Mouse (Mus musculus): ENCODE data around the gene Arsb. TPM values are rescaled to one million over a fixed set of nuclear protein-coding genes. Genes with fewer than 3 reads are reported as not detected.

Arsb gene
- polyA plus RNA-seq, 1 experiment from 2014 or later = 5.4 TPM

DNA sequence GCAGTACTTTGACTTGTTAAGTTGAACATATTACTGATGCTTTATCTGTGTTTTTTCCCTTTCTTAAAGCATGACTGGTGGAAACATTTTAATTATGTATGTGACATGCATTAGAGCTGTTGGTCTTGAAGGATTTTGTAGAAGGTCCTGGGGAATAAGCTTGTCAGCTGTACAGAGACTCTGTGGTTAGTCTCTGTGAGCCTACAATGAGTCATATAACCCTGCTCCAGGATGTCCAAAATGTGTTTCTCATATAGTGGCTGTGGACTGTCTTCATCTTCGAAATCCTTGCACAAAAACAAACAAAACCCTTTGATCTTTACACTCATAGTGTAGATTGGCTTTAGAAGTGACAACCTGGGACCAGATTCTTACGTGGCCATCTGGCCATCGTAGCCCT lies 110.7 kb downstream of the Arsb start:
- no peak overlapping the region for H3K27ac ChIP-seq (replicated peaks)
- DNase-seq (ENCODE audit: low spot score) = no peak
- no peak overlapping the region for H3K4me3 ChIP-seq
- H3K4me1 ChIP-seq = no peaks in the 10 kb centered on the region
- H3K9me3 ChIP-seq = no peaks in the 10 kb centered on the region
- WGBS = 80% methylated on average over 3 of the region's 3 CpGs
- no peaks in the 10 kb centered on the region for H3K27me3 ChIP-seq (replicated peaks; ENCODE audit: low read depth, poor library complexity, severe bottlenecking)
- no peaks in the 10 kb centered on the region for H3K36me3 ChIP-seq (replicated peaks)

DNA sequence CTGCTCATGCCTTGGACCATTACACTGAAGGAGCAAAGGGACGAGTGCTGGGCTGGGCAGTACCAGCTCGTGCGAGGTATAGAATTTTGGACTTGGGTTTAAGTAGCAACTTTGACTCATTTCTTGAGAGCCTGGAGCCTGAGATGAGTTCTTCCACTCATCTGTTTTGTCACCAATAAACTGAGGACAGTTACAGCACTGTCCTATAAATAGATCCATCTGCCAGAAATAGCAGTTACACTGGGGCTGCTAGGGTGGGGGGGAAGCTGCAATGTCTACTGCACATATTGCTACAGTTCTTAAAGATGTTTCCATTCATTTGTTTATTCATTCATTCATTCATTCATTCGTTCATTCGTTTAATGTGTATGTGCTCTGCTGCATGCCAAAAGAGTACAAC lies 115.6 kb downstream of the Arsb start:
- 91% methylated on average over 5 of the region's 5 CpGs for WGBS
- no peaks in the 10 kb centered on the region for H3K9me3 ChIP-seq
- H3K36me3 ChIP-seq (replicated peaks) = no peaks in the 10 kb centered on the region
- DNase-seq (ENCODE audit: low spot score) = no peak
- no peaks in the 10 kb centered on the region for H3K27me3 ChIP-seq (replicated peaks; ENCODE audit: low read depth, poor library complexity, severe bottlenecking)
- no peaks in the 10 kb centered on the region for H3K4me1 ChIP-seq
- H3K27ac ChIP-seq (replicated peaks) = no peak overlapping the region
- H3K4me3 ChIP-seq = no peak overlapping the region

GRCm38 (mm10) chr13:93888196-93888595 lies 116.8 kb downstream of the Arsb start:
- DNase-seq (ENCODE audit: low spot score) = no peak
- Histone ChIP-seq H3K9me3 (no peaks in the 10 kb centered on the region), H3K27me3 (replicated peaks; ENCODE audit: low read depth, poor library complexity, severe bottlenecking) (no peaks in the 10 kb centered on the region), H3K36me3 (replicated peaks) (no peaks in the 10 kb centered on the region), H3K4me1 (no peaks in the 10 kb centered on the region), H3K27ac (replicated peaks) (no peak overlapping the region), H3K4me3 (no peak overlapping the region)
- WGBS = 92% methylated on average over 2 of the region's 2 CpGs

DNA sequence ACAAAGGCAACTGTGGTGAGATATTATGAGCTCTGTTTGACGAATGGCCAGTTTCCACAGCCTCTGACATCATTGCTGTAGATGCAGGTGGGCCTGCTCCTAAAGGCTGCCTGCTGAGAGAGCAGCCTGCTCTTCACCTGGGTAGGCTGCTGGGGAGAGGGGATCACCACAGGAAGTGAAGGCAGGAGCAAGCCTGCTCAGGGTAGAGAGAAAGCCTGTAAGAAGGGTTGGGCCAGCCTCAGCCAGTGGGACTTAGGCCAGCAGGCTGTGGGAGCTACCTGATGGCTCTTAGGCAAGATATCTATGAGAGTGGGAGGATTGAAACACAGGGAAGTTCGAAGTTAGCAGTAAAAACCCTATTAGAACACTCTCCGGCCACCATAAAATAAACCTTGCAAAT lies 117.5 kb downstream of the Arsb start:
- Histone ChIP-seq H3K9me3 (no peaks in the 10 kb centered on the region), H3K27me3 (replicated peaks; ENCODE audit: low read depth, poor library complexity, severe bottlenecking) (no peaks in the 10 kb centered on the region), H3K36me3 (replicated peaks) (no peaks in the 10 kb centered on the region), H3K4me3 (no peak overlapping the region), H3K4me1 (no peaks in the 10 kb centered on the region), H3K27ac (replicated peaks) (no peak overlapping the region)
- WGBS = 82% methylated on average over 3 of the region's 3 CpGs
- no peak for DNase-seq (ENCODE audit: low spot score)

GRCm38 (mm10) chr13:93889991-93890390 lies 118.6 kb downstream of the Arsb start:
- Histone ChIP-seq H3K4me3 (no peak overlapping the region), H3K36me3 (replicated peaks) (no peaks in the 10 kb centered on the region), H3K27ac (replicated peaks) (no peak overlapping the region), H3K4me1 (no peaks in the 10 kb centered on the region), H3K9me3 (no peaks in the 10 kb centered on the region), H3K27me3 (replicated peaks; ENCODE audit: low read depth, poor library complexity, severe bottlenecking) (no peaks in the 10 kb centered on the region)
- DNase-seq (ENCODE audit: low spot score) = no peak
- WGBS = 86% methylated on average over 3 of the region's 3 CpGs

- Histone ChIP-seq H3K9me3 (no peaks in the 10 kb centered on the region), H3K4me3 (no peak overlapping the region), H3K4me1 (no peaks in the 10 kb centered on the region), H3K27me3 (replicated peaks; ENCODE audit: low read depth, poor library complexity, severe bottlenecking) (no peaks in the 10 kb centered on the region), H3K27ac (replicated peaks) (no peak overlapping the region), H3K36me3 (replicated peaks) (no peaks in the 10 kb centered on the region)
- 84% methylated on average over 6 of the region's 6 CpGs for WGBS
- DNase-seq (ENCODE audit: low spot score) = no peak
Measured at GRCm38 (mm10) chr13:93891276-93891675, 119.8 kb downstream of the Arsb start.

GRCm38 (mm10) chr13:93892101-93892500 lies 120.7 kb downstream of the Arsb start:
- Histone ChIP-seq H3K4me3 (no peak overlapping the region), H3K27ac (replicated peaks) (no peak overlapping the region), H3K27me3 (replicated peaks; ENCODE audit: low read depth, poor library complexity, severe bottlenecking) (no peaks in the 10 kb centered on the region), H3K4me1 (peaks cover 2% of the 10 kb centered on the region; the same call in 1 of the 2 replicates), H3K36me3 (replicated peaks) (no peaks in the 10 kb centered on the region), H3K9me3 (no peaks in the 10 kb centered on the region)
- WGBS = 89% methylated on average over 7 of the region's 7 CpGs
- DNase-seq (ENCODE audit: low spot score) = no peak

GRCm38 (mm10) chr13:93894105-93894504 lies 122.7 kb downstream of the Arsb start:
- Histone ChIP-seq H3K4me1 (peaks cover 21% of the 10 kb centered on the region), H3K9me3 (no peaks in the 10 kb centered on the region), H3K27ac (replicated peaks) (no peak overlapping the region), H3K27me3 (replicated peaks; ENCODE audit: low read depth, poor library complexity, severe bottlenecking) (no peaks in the 10 kb centered on the region), H3K4me3 (no peak overlapping the region), H3K36me3 (replicated peaks) (no peaks in the 10 kb centered on the region)
- 86% methylated on average over 2 of the region's 2 CpGs for WGBS
- DNase-seq (ENCODE audit: low spot score) = no peak

DNA sequence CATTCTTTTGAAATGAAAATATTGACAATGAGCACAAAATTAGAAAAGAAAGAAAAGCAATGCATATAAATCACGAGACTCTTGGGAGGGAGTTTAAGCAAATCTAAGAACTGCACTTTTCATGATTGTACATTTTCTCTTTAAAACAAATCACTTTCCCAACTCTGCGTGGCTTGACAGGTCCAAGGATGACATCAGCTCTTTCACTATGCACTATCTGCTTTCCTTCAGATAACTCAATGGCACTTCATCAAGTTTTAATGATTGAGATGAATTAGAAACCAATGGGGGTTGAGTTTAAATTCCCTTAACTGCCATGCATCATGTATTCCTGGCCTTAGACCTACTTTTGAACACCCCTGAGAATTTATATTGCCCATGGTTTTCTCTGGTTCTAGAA lies 124.0 kb downstream of the Arsb start:
- Histone ChIP-seq H3K27ac (replicated peaks) (no peak overlapping the region), H3K36me3 (replicated peaks) (no peaks in the 10 kb centered on the region), H3K4me1 (peaks cover 34% of the 10 kb centered on the region), H3K4me3 (no peak overlapping the region), H3K27me3 (replicated peaks; ENCODE audit: low read depth, poor library complexity, severe bottlenecking) (no peaks in the 10 kb centered on the region), H3K9me3 (no peaks in the 10 kb centered on the region)
- 92% methylated on average over 2 of the region's 2 CpGs for WGBS
- no peak for DNase-seq (ENCODE audit: low spot score)

- Histone ChIP-seq H3K27ac (replicated peaks) (peak overlapping the region; percentile 78), H3K36me3 (replicated peaks) (no peaks in the 10 kb centered on the region), H3K9me3 (no peaks in the 10 kb centered on the region), H3K4me3 (no peak overlapping the region), H3K27me3 (replicated peaks; ENCODE audit: low read depth, poor library complexity, severe bottlenecking) (no peaks in the 10 kb centered on the region), H3K4me1 (peaks cover 44% of the 10 kb centered on the region)
- peak; percentile 53 for DNase-seq (ENCODE audit: low spot score)
- WGBS = 40% methylated on average over 13 of the region's 13 CpGs
Measured at GRCm38 (mm10) chr13:93897943-93898826, 126.8 kb downstream of the Arsb start.

GRCm38 (mm10) chr13:93899378-93900256 lies 128.2 kb downstream of the Arsb start:
- Histone ChIP-seq H3K27ac (replicated peaks) (peak overlapping the region; percentile 78), H3K27me3 (replicated peaks; ENCODE audit: low read depth, poor library complexity, severe bottlenecking) (no peaks in the 10 kb centered on the region), H3K4me1 (peaks cover 44% of the 10 kb centered on the region), H3K4me3 (no peak overlapping the region), H3K36me3 (replicated peaks) (no peaks in the 10 kb centered on the region), H3K9me3 (no peaks in the 10 kb centered on the region)
- 66% methylated on average over 3 of the region's 3 CpGs for WGBS
- no peak for DNase-seq (ENCODE audit: low spot score)

DNA sequence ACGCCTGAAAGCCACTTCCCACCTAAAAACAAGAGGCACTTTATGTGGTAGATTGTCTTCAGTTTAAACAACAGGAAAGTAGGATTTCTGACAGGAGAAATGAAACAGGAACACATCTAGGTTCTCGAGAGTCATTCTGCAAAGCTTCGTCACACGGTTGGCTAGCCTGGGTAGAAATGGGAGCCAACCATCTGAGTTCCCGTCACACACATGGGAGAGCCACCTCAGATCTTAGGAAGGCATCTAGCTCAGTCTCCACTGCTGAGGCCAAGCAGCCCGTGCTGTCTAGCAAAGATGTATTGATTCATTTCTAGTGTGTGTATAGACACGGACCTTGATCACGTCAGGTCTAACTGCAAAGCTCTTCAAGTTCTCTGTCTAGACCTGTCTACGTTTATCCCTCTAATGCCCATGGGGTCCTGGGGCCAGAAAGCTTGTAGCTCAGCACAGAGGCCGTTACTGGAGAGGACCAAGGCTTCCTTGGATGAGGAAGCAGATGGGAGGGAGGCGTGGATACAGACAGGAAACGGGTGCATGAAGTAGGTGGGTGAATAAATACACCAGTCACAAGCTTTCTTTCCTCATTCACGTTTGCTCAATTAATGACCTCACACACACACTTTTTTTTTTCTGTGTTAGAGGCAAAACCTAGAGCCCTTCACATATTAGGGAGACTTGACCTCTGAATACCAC lies 129.7 kb downstream of the Arsb start:
- Histone ChIP-seq H3K4me3 (no peak overlapping the region), H3K27ac (replicated peaks) (no peak overlapping the region), H3K36me3 (replicated peaks) (no peaks in the 10 kb centered on the region), H3K4me1 (peaks cover 44% of the 10 kb centered on the region), H3K27me3 (replicated peaks; ENCODE audit: low read depth, poor library complexity, severe bottlenecking) (no peaks in the 10 kb centered on the region), H3K9me3 (no peaks in the 10 kb centered on the region)
- no peak for DNase-seq (ENCODE audit: low spot score)
- WGBS = 85% methylated on average over 13 of the region's 13 CpGs

Data from embryonic facial prominence, embryonic 10.5 days (tissue).